Mouse (Mus musculus) intestine, postnatal 0 days (tissue): ENCODE data around the gene Atp6ap2. TPM values are rescaled to one million over a fixed set of nuclear protein-coding genes. Genes with fewer than 3 reads are reported as not detected.

Experiments
- ATAC-seq: fragments of 200-750 bp; cut with Nextera tagmentation; 2 replicates; pipeline ENCODE4 v1.8.0; 2017; ENCODE audit warnings: mild to moderate bottlenecking, moderate TSS enrichment, moderate library complexity
- H3K27ac ChIP-seq: fragments of 300-500 bp; sonication (generic); 2 replicates; pipeline ENCODE4 v1.5.1; 2014; ENCODE audit warnings: mild to moderate bottlenecking, low read depth, low read length, moderate library complexity
- H3K27me3 ChIP-seq: fragments of 300-500 bp; sonication (generic); replicated peaks from 2 replicates; pipeline ENCODE4 v1.6.1; 2014; ENCODE audit warnings: low read length, mixed read lengths; ENCODE audit not compliant: control insufficient read depth, insufficient read depth
- H3K36me3 ChIP-seq: fragments of 300-500 bp; sonication (generic); 2 replicates; pipeline ENCODE4 v1.6.1; 2014; ENCODE audit warnings: mild to moderate bottlenecking, moderate library complexity; ENCODE audit not compliant: control insufficient read depth, insufficient read depth
- H3K4me1 ChIP-seq: fragments of 300-500 bp; sonication (generic); replicated peaks from 2 replicates; pipeline ENCODE4 v1.6.1; 2014; ENCODE audit warnings: antibody characterized with exemption, low read length, mixed read lengths; ENCODE audit not compliant: control insufficient read depth, insufficient read depth
- H3K4me2 ChIP-seq: fragments of 300-500 bp; sonication (generic); replicated peaks from 2 replicates; pipeline ENCODE4 v1.6.1; 2014; ENCODE audit warnings: low read depth, mild to moderate bottlenecking, moderate library complexity
- H3K4me3 ChIP-seq: fragments of 300-500 bp; sonication (generic); 2 replicates; pipeline ENCODE4 v1.5.1; 2014; ENCODE audit warnings: low read depth, low read length
- H3K9ac ChIP-seq: fragments of 300-500 bp; sonication (generic); 2 replicates; pipeline ENCODE4 v1.6.1; 2014; ENCODE audit warnings: mild to moderate bottlenecking, low read depth, low read length
- H3K9me3 ChIP-seq: fragments of 300-500 bp; sonication (generic); 2 replicates; pipeline ENCODE4 v1.6.1; 2016; ENCODE audit warnings: mixed run types; ENCODE audit not compliant: control insufficient read depth
- CTCF ChIP-seq: sonication (generic); IDR thresholded peaks from 2 replicates; pipeline ENCODE4 v1.5.1; 2016; ENCODE audit warnings: low read depth, mild to moderate bottlenecking, control low read depth, antibody characterized with exemption, moderate library complexity
- WGBS: fragments of 180-500 bp; shearing (Covaris S2); extraction: QIAGEN DNeasy Blood & Tissue Kit; methylation state at CpG from one replicate; pipeline ENCODE4 v1.1.7; 2014; 5-methylcytosine and 5-hydroxymethylcytosine counted together
- polyA plus RNA-seq: library from polyadenylated mRNA; unstranded; fragments of >200 nt; fragmentation: Nextera tagmentation; extraction: Ambion mirVana; gene quantifications from 2 replicates; pipeline ENCODE4 v1.2.1, GENCODE M21; 2015

Atp6ap2 gene
- polyA plus RNA-seq, 1 experiment from 2014 or later = 167 TPM

DNA sequence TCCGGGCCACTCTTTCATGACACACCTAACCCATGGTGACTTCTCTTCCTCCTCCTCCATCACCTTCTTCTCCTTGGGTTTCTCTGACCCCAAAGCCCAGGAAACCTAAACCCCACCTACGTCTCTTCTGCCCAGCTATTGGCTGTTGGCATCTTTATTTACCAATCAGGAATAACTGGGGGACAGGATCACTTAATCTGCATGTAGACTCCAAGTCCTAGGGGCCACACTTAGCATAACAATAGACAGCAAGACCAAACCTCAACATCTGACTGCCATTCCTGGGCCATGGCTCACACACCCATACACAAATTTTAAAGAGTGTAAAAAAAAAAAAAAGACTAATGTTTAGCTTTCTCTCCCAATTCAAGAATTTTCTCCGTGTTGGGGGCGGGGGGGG is 37.5 kb downstream of the Atp6ap2 start:
- H3K9me3 ChIP-seq = no peaks in the 10 kb centered on the region
- ATAC-seq = no peak
- H3K27me3 ChIP-seq = no peaks in the 10 kb centered on the region
- no peak overlapping the region for H3K9ac ChIP-seq
- no peak overlapping the region for H3K27ac ChIP-seq
- H3K4me1 ChIP-seq = no peaks in the 10 kb centered on the region
- 67% methylated on average over 3 of the region's 4 CpGs for WGBS
- H3K4me3 ChIP-seq = no peak overlapping the region
- H3K36me3 ChIP-seq = no peaks in the 10 kb centered on the region
- no peak overlapping the region for H3K4me2 ChIP-seq
- TF ChIP-seq CTCF = no peak

DNA sequence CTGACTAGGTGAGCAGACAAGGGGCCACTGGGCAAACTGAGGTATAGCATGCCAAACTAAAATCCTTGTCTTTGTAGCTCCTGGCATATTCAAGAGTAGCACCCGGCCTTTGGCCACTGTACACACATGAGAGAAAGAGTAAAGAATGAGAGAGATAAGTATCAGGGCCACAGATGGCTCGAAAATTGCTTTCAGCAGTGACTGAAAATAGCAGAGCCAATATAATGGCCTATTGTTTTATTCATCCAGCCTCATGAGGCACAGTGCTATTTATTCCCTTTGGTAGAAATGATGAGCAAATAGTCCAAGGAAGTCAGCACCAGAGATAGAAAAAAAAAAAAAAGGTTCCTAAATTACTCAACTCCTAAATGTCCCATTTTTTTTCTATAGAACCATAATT is 57.4 kb downstream of the Atp6ap2 start:
- H3K4me1 ChIP-seq = no peaks in the 10 kb centered on the region
- WGBS = 42% methylated on average over 2 of the region's 2 CpGs
- no peak for TF ChIP-seq CTCF
- H3K4me2 ChIP-seq = no peak overlapping the region
- no peaks in the 10 kb centered on the region for H3K36me3 ChIP-seq
- no peak overlapping the region for H3K4me3 ChIP-seq
- H3K27ac ChIP-seq = no peak overlapping the region
- no peaks in the 10 kb centered on the region for H3K27me3 ChIP-seq
- H3K9me3 ChIP-seq = no peaks in the 10 kb centered on the region
- no peak overlapping the region for H3K9ac ChIP-seq
- ATAC-seq = no peak

DNA sequence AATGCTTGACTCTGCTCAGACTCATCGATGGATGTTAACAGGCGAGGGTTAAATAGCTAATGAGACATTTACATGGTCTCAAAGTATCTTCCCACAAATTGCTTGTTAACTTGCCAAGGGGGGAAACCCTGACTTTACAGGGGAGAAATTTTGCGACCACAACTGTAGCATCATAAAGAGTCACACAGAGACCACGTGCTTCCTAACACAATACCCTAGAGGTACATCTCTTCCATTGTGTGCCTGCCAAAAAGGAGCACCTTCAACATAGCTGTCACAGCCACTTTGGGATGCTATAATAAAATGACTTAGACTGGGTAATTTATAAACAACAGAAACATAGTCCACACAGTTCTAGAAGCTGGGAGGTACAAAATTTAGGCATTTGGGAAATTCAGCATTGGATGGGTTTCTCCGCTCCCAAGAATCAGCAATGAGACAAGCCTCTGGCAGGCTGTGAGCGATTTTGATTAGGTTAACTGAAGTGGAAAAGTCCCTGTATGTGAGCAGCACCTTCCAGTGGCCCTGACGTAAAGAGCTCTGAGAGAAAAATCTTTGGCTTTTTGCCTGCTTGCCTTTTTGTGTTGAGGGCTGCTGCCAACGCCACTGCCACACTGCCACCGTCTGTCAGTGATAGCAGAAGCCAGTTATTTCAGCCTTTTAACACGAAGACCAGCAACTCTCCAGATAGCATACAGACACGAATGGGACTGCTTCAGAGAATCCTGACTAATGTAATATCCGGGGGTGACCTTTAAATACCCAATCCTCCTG is 58.1 kb downstream of the Atp6ap2 start:
- peak; percentile 10; the same call in 1 of the 2 replicates for TF ChIP-seq CTCF
- Histone ChIP-seq H3K4me3 (no peak overlapping the region), H3K4me1 (no peaks in the 10 kb centered on the region), H3K4me2 (no peak overlapping the region), H3K27ac (no peak overlapping the region), H3K36me3 (no peaks in the 10 kb centered on the region), H3K9me3 (no peaks in the 10 kb centered on the region), H3K27me3 (no peaks in the 10 kb centered on the region), H3K9ac (no peak overlapping the region)
- WGBS = 68% methylated on average over 12 of the region's 12 CpGs
- ATAC-seq = no peak

DNA sequence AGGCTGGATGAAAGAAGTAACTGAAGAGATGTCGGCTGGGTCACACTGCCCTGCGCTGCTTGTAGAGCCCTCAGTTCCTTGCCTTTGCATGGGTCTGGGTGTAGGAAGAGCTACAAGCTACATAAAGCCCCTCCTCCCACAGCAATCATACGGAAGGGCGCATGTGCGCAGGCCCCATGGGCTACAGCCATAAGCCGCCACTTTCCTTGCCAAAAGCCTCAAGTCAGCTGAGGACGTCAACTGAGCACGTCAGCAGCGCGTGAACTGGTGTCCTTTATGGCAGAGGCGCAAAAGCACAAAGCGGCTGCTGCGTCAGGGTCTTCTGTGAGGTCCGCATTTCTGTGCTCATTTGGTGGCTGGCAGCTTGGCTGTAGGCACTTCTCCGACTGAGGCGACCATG is 64.3 kb downstream of the Atp6ap2 start:
- no peak overlapping the region for H3K27ac ChIP-seq
- no peak overlapping the region for H3K9ac ChIP-seq
- H3K9me3 ChIP-seq = no peaks in the 10 kb centered on the region
- H3K4me2 ChIP-seq = no peak overlapping the region
- no peak for ATAC-seq
- H3K4me1 ChIP-seq = no peaks in the 10 kb centered on the region
- no peak overlapping the region for H3K4me3 ChIP-seq
- H3K27me3 ChIP-seq = no peaks in the 10 kb centered on the region
- H3K36me3 ChIP-seq = no peaks in the 10 kb centered on the region
- WGBS = 86% methylated on average over 16 of the region's 16 CpGs
- TF ChIP-seq CTCF = no peak

DNA sequence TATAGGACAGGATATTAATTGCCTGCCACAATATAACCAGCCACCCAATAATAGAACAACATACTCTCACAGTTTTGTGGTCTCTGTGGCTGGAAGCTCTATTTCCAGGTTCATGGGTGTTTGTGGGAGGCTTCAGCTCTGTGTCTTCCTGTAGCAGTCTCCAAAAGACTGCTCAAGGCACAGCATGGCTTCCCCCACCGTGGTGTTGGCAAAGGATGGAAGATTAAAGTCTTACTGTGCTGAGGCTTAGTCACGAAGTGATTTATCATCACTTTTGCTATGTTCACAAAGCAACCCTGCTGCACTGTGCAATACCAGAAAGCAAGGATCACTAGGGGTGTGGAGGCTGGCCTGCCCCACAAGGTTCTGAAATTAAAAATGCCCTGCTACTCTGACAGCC is 66.3 kb downstream of the Atp6ap2 start:
- no peaks in the 10 kb centered on the region for H3K9me3 ChIP-seq
- H3K4me3 ChIP-seq = no peak overlapping the region
- no peak overlapping the region for H3K4me2 ChIP-seq
- ATAC-seq = no peak
- WGBS = 63% methylated on average over 2 of the region's 2 CpGs
- no peaks in the 10 kb centered on the region for H3K4me1 ChIP-seq
- no peak for TF ChIP-seq CTCF
- H3K9ac ChIP-seq = no peak overlapping the region
- H3K27ac ChIP-seq = no peak overlapping the region
- H3K27me3 ChIP-seq = no peaks in the 10 kb centered on the region
- H3K36me3 ChIP-seq = peaks cover 8% of the 10 kb centered on the region

Other genes with a start within 250 kb of the Atp6ap2 start
- 15.3 and 18.1 TPM in 2 replicates for gene 1810030O07Rik, start 85.9 kb downstream of the Atp6ap2 start, polyA plus RNA-seq
- 5.5 and 5.7 TPM in 2 replicates for gene Med14, start 174.3 kb downstream of the Atp6ap2 start, polyA plus RNA-seq